Comparison of ENCODE assay signal across 9 mouse cellular contexts in genomic region chr11:81634360-81635350, GRCm38 (mm10).
A peak's percentile ranks its signal among the peaks of the same experiment; 100 is the strongest.
DNase-seq lines count a peak whose midpoint lies in the region; ATAC-seq lines count a peak whose summit lies in the region.
"Had no signal": no experiment of that assay in that cellular context is flagged by ENCODE, and none has a peak within 500 bp of the region (broad histone marks: within the 10 kb centered on the region; RNA-seq: fewer than 3 reads in every experiment).

No protein-coding gene starts in this region.

- H3K4me2 ChIP-seq in intestine, embryonic 14.5 days (ENCODE audit: low read length) = no peak overlapping the region
- H3K4me2 ChIP-seq in intestine, embryonic 15.5 days (replicated peaks) = no peak overlapping the region
- H3K4me2 ChIP-seq: limb, embryonic 12.5 days had no signal

- no peaks in the 10 kb centered on the region for H3K36me3 ChIP-seq in intestine, embryonic 14.5 days (ENCODE audit: control insufficient read depth, insufficient read depth, low read length)
- H3K36me3 ChIP-seq in intestine, embryonic 15.5 days = no peaks in the 10 kb centered on the region
- H3K36me3 ChIP-seq: limb, embryonic 12.5 days had no signal

- no peak overlapping the region for H3K9ac ChIP-seq in intestine, embryonic 14.5 days (ENCODE audit: low read length)
- H3K9ac ChIP-seq in intestine, embryonic 15.5 days = no peak overlapping the region
- H3K9ac ChIP-seq: limb, embryonic 12.5 days had no signal

- H3K27ac ChIP-seq in intestine, embryonic 14.5 days (ENCODE audit: low read depth) = no peak overlapping the region
- no peak overlapping the region for H3K27ac ChIP-seq in intestine, embryonic 15.5 days
- H3K27ac ChIP-seq: limb, embryonic 12.5 days had no signal

- no peak for ATAC-seq in intestine, embryonic 14.5 days (replicated peaks; ENCODE audit: low FRiP score, low TSS enrichment, low read depth)
- no peak for ATAC-seq in intestine, embryonic 15.5 days

- no peaks in the 10 kb centered on the region for H3K9me3 ChIP-seq in intestine, embryonic 14.5 days (ENCODE audit: control insufficient read depth, low read length)
- no peaks in the 10 kb centered on the region for H3K9me3 ChIP-seq in intestine, embryonic 15.5 days
- H3K9me3 ChIP-seq: limb, embryonic 12.5 days had no signal

- intact Hi-C loops in gastrocnemius, postnatal 14 days (cut with DNase I; ENCODE audit: low total_unique reads) = loop anchor here (10.0 kb wide), 1 partner anchor 340 kb away; no protein-coding TSS in a partner anchor
- intact Hi-C loops in left cerebral cortex, postnatal 14 days (cut with DNase I) = loop anchor here (5.0 kb wide), 3 partner anchors 133 to 543 kb away; no protein-coding TSS in a partner anchor

- WGBS in intestine, embryonic 14.5 days = 59% methylated on average over 25 of the region's 25 CpGs
- 58% methylated on average over 25 of the region's 25 CpGs for WGBS in intestine, embryonic 15.5 days

- H3K27me3 ChIP-seq in intestine, embryonic 14.5 days (replicated peaks; ENCODE audit: control insufficient read depth, insufficient read depth, low read length) = no peaks in the 10 kb centered on the region
- H3K27me3 ChIP-seq in intestine, embryonic 15.5 days (replicated peaks) = no peaks in the 10 kb centered on the region
- H3K27me3 ChIP-seq: limb, embryonic 12.5 days had no signal

- 0 out of 2 replicates have a peak, but pooled peaks cover 4% of the 10 kb centered on the region for H3K4me1 ChIP-seq in intestine, embryonic 14.5 days (replicated peaks; ENCODE audit: control insufficient read depth, insufficient read depth, low read length)
- H3K4me1 ChIP-seq in intestine, embryonic 15.5 days (replicated peaks) = no peaks in the 10 kb centered on the region
- H3K4me1 ChIP-seq: limb, embryonic 12.5 days had no signal

- no peak overlapping the region for H3K4me3 ChIP-seq in intestine, embryonic 14.5 days (ENCODE audit: low read depth, low read length)
- H3K4me3 ChIP-seq in intestine, embryonic 15.5 days (replicated peaks) = no peak overlapping the region
- H3K4me3 ChIP-seq: limb, embryonic 12.5 days had no signal

- peak; percentile 61 for DNase-seq in intestine, embryonic 14.5 days (ENCODE audit: low spot score)
- DNase-seq in Muller cell, postnatal 12 days (ENCODE audit: inconsistent ontology term) = peak; percentile 53
- DNase-seq in cerebellum, postnatal 10 days = peak; percentile 81 to 89
- peak; percentile 31 for DNase-seq in gastrocnemius, postnatal 14 days
- peak; percentile 60 to 72 for DNase-seq in left cerebral cortex, postnatal 14 days (ENCODE audit: low spot score in 2 of 2)
- DNase-seq in neural tube, embryonic 10.5 days (ENCODE audit: extremely low spot score, low spot score) = peak; percentile 52
- peak; percentile 26 for DNase-seq in yolk sac, embryonic 10.5 days (ENCODE audit: low spot score)

Comparison
In these comparisons a context has a peak if more than half of its experiments do, and no peak if none do; other contexts are left out.
1. DNase-seq: peak in every context shown above with its lines; median percentile 85 in cerebellum, postnatal 10 days; 66 in left cerebral cortex, postnatal 14 days; 61 in intestine, embryonic 14.5 days; 53 in Muller cell, postnatal 12 days; 52 in neural tube, embryonic 10.5 days; 31 in gastrocnemius, postnatal 14 days; 26 in yolk sac, embryonic 10.5 days.